Comparison of ENCODE assay signal across 8 mouse cellular contexts in genomic region chr14:118924673-118925615, GRCm38 (mm10). TPM values are rescaled to one million over a fixed set of nuclear protein-coding genes. Genes with fewer than 3 reads are reported as not detected.
DNase-seq lines count a peak whose midpoint lies in the region; ATAC-seq and TF ChIP-seq lines count a peak whose summit lies in the region.

Dzip1 (minus strand) TSS chr14:118925460.

- no peak for TF ChIP-seq EP300 in lung, postnatal 0 days (IDR thresholded peaks at IDR 0.05)

- DNase-seq in NIH3T3 (ENCODE audit: low read depth): peak; percentile 82
- DNase-seq in cerebellum, adult 8-10 months: peak; percentile 52
- DNase-seq in frontal cortex, adult 2 months (ENCODE audit: extremely low spot score in 1 of 2, low spot score in 1 of 2): peak; percentile 63 to 86
- peak; percentile 90 for DNase-seq in hindbrain, embryonic 10.5 days (ENCODE audit: low spot score)
- DNase-seq in layer of hippocampus, postnatal 14 days (ENCODE audit: low spot score in 2 of 2): peak; percentile 73 to 82
- DNase-seq in lung, postnatal 0 days (ENCODE audit: low spot score): peak; percentile 85
- peak; percentile 74 for DNase-seq in ovary, postnatal 36 days (ENCODE audit: low spot score)
- DNase-seq in yolk sac, embryonic 10.5 days (ENCODE audit: low spot score): peak; percentile 85

- H3K4me2 ChIP-seq in lung, postnatal 0 days (replicated peaks; ENCODE audit: low read depth, low read length): peak within 1 kb of the TSS; percentile 80

- 0 out of 2 replicates have a peak, but pooled peaks have one; percentile 4 for TF ChIP-seq CTCF in lung, postnatal 0 days (IDR thresholded peaks at IDR 0.05)

- H3K4me1 ChIP-seq in hindbrain, embryonic 10.5 days (replicated peaks): peaks cover 46% of the 10 kb centered on the region
- peaks cover 16% of the 10 kb centered on the region for H3K4me1 ChIP-seq in lung, postnatal 0 days (ENCODE audit: insufficient read depth, low read depth, low read length)

- H3K4me3 ChIP-seq in hindbrain, embryonic 10.5 days: peak within 1 kb of the TSS; percentile 81
- peak within 1 kb of the TSS; percentile 44 for H3K4me3 ChIP-seq in lung, postnatal 0 days (ENCODE audit: low read depth, low read length)

- peak within 1 kb of the TSS; percentile 95 for H3K27ac ChIP-seq in hindbrain, embryonic 10.5 days
- H3K27ac ChIP-seq in lung, postnatal 0 days (ENCODE audit: low read length): no peak within 1 kb of the TSS

- peaks cover 37% of the 10 kb centered on the region for H3K27me3 ChIP-seq in hindbrain, embryonic 10.5 days (ENCODE audit: insufficient read depth, poor library complexity, severe bottlenecking)
- 0 out of 2 replicates have a peak, but pooled peaks cover 4% of the 10 kb centered on the region for H3K27me3 ChIP-seq in lung, postnatal 0 days (replicated peaks; ENCODE audit: insufficient read depth, low read length)

- peaks cover 20% of the 10 kb centered on the region for H3K36me3 ChIP-seq in hindbrain, embryonic 10.5 days
- no peaks in the 10 kb centered on the region for H3K36me3 ChIP-seq in lung, postnatal 0 days (ENCODE audit: insufficient read depth, low read length)

- peak; percentile 78 for ATAC-seq in lung, postnatal 0 days

- WGBS in hindbrain, embryonic 10.5 days: under 1% methylated on average over 54 of the region's 55 CpGs
- WGBS in lung, postnatal 0 days: 2% methylated on average over 47 of the region's 55 CpGs

- no peaks in the 10 kb centered on the region for H3K9me3 ChIP-seq in hindbrain, embryonic 10.5 days
- no peaks in the 10 kb centered on the region for H3K9me3 ChIP-seq in lung, postnatal 0 days (ENCODE audit: low read length)

- peak within 1 kb of the TSS; percentile 43; the same call in 1 of the 2 replicates for H3K9ac ChIP-seq in lung, postnatal 0 days (replicated peaks; ENCODE audit: low read depth)

RNA-seq across cellular contexts. Expression of gene Dzip1, which starts in this region (rescaled TPM):
- polyA plus RNA-seq in frontal cortex, adult 2 months (2012; rRNA removed): 112 and 121 TPM in 2 replicates
- 16.4 and 19.7 TPM in 2 replicates for polyA plus RNA-seq in hindbrain, embryonic 10.5 days (2016; fragmentation: Nextera tagmentation; extraction: Ambion mirVana)
- 100 to 1,000 TPM in 1 of 2 experiments, 10 to 100 TPM in 1; 92.5 to 103 TPM for total RNA-seq in layer of hippocampus, postnatal 14 days (2021)
- polyA plus RNA-seq in lung, postnatal 0 days (2015; fragmentation: Nextera tagmentation; extraction: Ambion mirVana): 4.0 and 5.0 TPM in 2 replicates
